Mouse (Mus musculus): ENCODE data around the gene Usp25.

DNA sequence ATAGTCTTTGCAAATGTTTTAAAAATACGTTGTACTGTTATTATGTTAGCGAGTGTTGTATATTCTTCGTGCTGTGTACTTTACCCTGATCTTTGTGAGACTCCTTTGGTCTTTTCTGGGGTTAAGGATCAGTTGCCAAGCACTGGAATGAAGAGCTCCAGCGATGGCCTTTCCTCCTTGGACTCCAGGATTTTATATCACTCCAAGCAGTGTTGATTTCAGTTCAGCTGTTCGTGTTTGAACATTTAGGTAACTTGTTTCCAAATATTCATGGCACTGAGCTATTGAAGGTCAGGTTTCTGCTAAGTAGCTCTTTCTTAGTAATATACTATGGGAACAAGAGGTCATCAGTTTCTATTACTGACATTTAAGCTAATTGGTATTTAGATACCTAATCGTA is 29.8 kb upstream of the Usp25 start:
- TF ChIP-seq CTCF (IDR thresholded peaks at IDR 0.05; ENCODE audit: insufficient read depth, low read depth, low read length) (no peak), POLR2A (IDR thresholded peaks at IDR 0.05; ENCODE audit: insufficient read depth, low read depth, low read length) (no peak)
